Mouse (Mus musculus): ENCODE results near the gene Lamb3.
A peak's percentile ranks its signal among the peaks of the same experiment; 100 is the strongest.

Lamb3 gene

GRCm38 (mm10) chr1:193381597-193382404 is 174.3 kb downstream of the Lamb3 start:
- no peak for DNase-seq (ENCODE audit: low spot score in 2 of 2)

GRCm38 (mm10) chr1:193382435-193382834 is 174.9 kb downstream of the Lamb3 start:
- peak; percentile 22 to 35 for DNase-seq (ENCODE audit: low spot score in 2 of 2)

GRCm38 (mm10) chr1:193382841-193383462 is 175.5 kb downstream of the Lamb3 start:
- peak; percentile 20 to 53 for DNase-seq (ENCODE audit: low spot score in 2 of 2)

- DNase-seq (ENCODE audit: low spot score in 2 of 2), result peak; percentile 26 to 72
Measured at GRCm38 (mm10) chr1:193386136-193386535, 178.6 kb downstream of the Lamb3 start.

- no peak for DNase-seq (ENCODE audit: low spot score in 2 of 2)
Measured at GRCm38 (mm10) chr1:193387241-193387640, 179.7 kb downstream of the Lamb3 start.

GRCm38 (mm10) chr1:193389505-193389904 is 182.0 kb downstream of the Lamb3 start:
- DNase-seq (ENCODE audit: low spot score in 2 of 2), result no peak

- DNase-seq (ENCODE audit: low spot score in 2 of 2), result no peak
Measured at GRCm38 (mm10) chr1:193390004-193390403, 182.5 kb downstream of the Lamb3 start.

- no peak for DNase-seq (ENCODE audit: low spot score in 2 of 2)
Measured at GRCm38 (mm10) chr1:193392266-193392665, 184.8 kb downstream of the Lamb3 start.

Data from thymus, postnatal 10 days (tissue).